Mouse (Mus musculus) A20 (cell line): ENCODE data around the gene Tmem86b.
"Not testable (repeated sequence)": the region's sequence is repeated elsewhere in the genome, so short reads cannot be mapped to it uniquely, and the experiment has no call there.

Experiments used
- DNase-seq: peaks from one replicate; pipeline ENCODE4 v3.0.0-alpha.2; 2011; ENCODE audit warnings: low read depth, low spot score

Tmem86b gene

GRCm38 (mm10) chr7:4651581-4651980, 20.4 kb upstream of the Tmem86b start:
- peak; percentile 42 for DNase-seq

- DNase-seq: no peak
These were observed 16.8 kb upstream of the Tmem86b start for GRCm38 (mm10) chr7:4647992-4648391.

DNA sequence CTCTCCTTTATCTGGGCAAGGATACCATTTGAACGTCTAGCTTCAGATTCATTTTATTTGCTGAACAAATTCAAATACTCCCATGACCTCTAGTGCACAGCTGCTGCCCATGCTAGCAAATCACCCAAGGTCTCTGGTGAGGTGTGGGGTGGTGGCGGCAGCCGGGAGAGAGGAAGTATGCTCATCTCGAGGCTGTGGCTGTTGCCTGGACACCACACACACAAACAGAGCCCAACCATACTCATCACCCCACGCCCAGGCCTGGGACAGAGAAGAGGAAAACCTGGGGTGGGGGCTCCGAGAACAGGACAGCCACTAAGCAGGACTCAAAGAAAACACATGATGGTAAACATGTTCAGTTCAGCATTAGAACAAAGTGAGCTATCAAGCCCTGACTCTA, 16.1 kb upstream of the Tmem86b start:
- DNase-seq: no peak

DNA sequence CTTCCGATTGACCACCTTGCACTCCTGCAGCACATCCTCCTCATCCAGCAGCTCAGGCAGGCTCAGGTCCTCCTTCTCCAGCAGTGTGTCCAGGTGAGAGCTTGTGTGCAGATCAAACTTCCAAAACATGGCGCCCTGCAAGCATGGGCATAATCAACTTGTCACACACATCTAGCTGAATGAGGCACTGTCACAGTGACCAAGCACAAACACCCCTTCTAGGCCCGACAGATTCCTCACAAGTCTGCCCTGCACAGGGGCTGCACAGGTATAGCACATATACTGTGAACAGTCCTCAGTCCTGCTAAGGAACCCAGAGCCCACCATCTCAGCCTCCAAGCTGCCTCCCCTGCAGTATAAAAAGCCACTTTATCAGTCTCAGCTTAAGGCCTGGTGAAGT, 15.6 kb upstream of the Tmem86b start:
- DNase-seq: no peak

GRCm38 (mm10) chr7:4643225-4643624, 12.0 kb upstream of the Tmem86b start:
- DNase-seq: no peak

GRCm38 (mm10) chr7:4641956-4642355, 10.7 kb upstream of the Tmem86b start:
- no peak for DNase-seq

GRCm38 (mm10) chr7:4641155-4641554, 9.9 kb upstream of the Tmem86b start:
- DNase-seq: no peak

DNA sequence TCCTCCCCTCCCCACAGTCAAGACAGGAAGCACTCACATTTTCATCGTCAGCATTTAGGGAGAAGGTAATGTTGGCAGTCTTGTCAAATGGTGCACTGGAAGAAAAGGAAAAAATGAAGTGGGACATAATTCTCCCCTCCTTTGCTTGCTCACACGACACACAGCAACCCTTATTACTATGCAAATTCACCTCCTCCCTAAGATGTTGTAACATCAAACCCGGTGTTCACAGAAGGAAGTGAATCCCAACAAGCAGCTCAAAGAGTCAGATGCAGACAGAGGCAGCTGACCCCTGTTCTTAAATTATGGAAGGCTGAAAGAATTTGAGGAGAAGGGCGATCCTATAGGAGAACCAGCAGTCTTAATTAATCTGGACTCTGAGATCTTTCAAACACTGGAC, 5.0 kb upstream of the Tmem86b start:
- DNase-seq: peak; percentile 29

DNA sequence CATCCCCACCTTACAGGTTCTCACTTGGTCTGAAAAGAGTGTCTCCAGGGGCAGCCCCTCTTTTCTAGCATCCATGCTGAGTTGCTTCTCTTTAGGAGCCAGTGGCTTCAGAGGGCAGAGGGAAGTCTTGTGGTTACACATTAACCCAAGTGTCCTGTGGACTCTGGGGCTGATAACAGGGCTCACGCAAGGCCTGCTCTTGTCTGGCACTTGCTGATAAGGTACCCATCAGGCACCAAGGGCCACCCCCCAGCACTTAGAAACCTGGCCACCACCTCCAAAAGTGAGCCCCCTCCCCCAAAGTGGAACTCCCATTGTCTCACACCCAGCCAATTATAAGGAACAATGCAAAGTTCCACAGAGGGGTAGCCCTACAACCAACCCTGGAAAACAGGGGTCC, 1.0 kb downstream of the Tmem86b start:
- DNase-seq: no peak

- DNase-seq: no peak
These were observed 1.6 kb downstream of the Tmem86b start for GRCm38 (mm10) chr7:4629586-4629985.

GRCm38 (mm10) chr7:4625928-4626327, 5.3 kb downstream of the Tmem86b start:
- no peak for DNase-seq

DNA sequence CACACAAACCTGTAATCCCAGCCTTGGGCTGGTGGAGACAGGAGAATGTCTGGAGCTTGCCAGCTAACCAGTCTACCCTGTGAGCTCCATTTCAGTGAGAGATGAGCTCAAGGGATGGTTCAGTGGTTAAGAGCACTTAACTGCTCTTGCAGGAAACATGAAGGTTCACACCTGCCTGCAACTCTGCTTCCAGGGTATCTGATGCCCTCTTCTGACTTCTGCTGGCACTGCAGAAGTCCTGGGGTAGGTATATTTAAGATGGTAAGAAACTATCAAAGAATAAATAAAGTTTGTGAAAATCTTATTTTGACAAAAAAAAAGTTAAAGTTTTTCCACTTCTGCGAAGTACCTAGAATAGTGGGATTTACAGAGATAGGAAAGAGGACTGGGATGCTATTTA, 6.9 kb downstream of the Tmem86b start:
- DNase-seq: peak; percentile 54

GRCm38 (mm10) chr7:4623544-4624189, 7.6 kb downstream of the Tmem86b start:
- DNase-seq: peak; percentile 70

DNA sequence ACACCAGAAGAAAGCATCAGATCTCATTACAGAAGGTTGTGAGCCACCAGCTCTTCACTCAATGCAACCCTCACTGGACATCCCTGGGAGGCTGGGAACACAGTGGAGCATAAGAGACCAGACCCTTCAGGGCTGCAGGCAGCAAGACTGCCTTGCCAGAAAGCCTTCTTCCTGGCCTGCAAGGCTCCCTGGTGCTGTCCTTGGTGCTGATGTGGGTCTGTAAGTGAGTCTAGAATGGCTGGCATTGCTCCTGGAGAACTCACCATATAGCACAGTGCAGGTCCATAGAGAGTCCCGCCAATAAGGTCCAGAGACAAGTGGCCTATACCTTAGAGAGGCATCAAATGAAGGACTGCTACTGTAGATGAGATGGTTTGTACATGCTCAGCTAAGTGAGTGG, 11.2 kb downstream of the Tmem86b start:
- peak; percentile 56 for DNase-seq

GRCm38 (mm10) chr7:4613740-4614403, 17.4 kb downstream of the Tmem86b start:
- DNase-seq: no peak

GRCm38 (mm10) chr7:4612956-4613355, 18.3 kb downstream of the Tmem86b start:
- no peak for DNase-seq

GRCm38 (mm10) chr7:4612386-4612785, 18.8 kb downstream of the Tmem86b start:
- DNase-seq: no peak

DNA sequence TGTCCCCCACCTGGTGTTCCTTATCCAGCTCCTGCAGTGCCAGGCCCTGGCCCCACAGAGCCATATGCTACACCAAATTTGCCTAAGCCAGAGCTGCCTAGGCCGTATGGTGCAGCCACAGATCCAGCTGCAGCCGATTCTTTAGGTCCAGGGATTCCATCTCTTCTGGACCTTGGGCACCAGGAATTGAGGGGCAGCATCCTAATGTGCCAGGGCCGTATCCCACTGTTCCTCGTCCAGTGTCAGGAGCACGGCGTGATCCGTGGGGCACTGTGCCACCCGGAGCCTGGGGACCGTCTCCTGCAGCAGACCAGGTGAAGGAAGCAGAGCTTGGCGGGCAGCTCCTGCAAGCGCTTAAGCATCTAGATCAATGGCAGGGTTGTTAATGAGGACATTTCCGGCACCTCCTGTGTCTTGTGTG, 19.3 kb downstream of the Tmem86b start:
- DNase-seq: no peak

DNA sequence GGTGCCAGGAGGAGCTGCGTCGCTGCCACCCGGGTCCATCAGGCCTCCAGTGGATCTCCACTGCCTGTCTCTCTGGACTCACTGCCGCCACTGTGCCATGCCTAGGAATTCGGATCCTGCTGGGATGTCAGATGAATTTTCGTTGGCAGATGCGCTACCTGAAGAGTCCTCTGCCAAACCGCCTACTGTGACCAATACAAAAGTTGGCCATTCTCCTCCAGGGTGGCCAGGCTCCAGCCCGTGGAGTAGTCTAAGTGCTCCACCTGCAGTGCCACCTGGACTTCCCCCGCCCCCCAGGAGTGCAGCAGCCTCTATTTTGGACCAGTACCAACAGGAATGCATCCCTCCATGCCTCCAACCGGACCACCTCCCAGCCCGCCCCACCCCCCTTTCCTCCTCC, 19.7 kb downstream of the Tmem86b start:
- DNase-seq: no peak

- DNase-seq: no peak
These were observed 23.2 kb downstream of the Tmem86b start for GRCm38 (mm10) chr7:4608002-4608401.

DNA sequence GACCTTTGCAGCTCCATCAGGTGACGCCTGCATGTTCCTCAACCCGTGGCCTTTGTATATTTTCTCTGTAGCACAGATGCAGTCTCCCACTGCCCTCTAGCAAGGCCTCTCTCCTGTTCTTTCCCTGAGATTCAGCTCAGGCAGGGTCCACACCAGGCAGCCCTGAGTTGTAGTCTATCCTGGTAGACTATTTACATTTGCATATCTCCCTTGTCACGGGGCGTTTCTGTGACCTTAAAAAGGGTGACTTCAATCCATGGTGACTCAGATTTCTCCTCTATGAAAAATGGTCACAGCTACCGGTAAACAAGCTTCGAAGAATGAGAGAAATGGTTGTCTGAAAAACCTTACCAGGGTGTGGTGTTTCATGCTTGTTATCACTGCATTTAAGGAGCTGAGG, 27.3 kb downstream of the Tmem86b start, which contains the start of gene Ptprh:
TSS of gene Ptprh (minus strand) at position 169 of the 400 bp plus-strand sequence.
- DNase-seq: no peak

- no peak for DNase-seq
These were observed 28.3 kb downstream of the Tmem86b start for GRCm38 (mm10) chr7:4602969-4603368.

DNA sequence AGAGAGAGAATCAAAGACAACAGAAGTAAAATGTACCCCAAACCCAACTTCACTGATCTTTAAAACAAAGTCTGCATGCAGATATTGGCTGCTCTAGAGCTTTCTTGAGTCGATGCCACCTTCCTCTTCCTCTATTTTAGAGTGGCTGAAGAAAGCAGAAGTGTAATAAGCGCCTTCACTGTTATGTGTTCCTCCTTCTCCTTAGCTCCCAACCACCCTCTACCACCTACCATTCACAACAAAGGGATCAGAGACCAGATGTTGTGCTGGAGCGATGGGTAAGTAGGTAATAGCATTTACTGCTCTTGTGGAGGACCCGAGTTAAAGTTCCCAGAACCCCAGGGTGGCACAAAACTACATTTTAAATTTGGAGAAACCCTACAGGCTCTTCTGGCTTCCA, 34.2 kb downstream of the Tmem86b start:
- not testable (repeated sequence) for DNase-seq
